Mouse (Mus musculus): ENCODE results near the gene Nectin1. TPM values are rescaled to one million over a fixed set of nuclear protein-coding genes. Genes with fewer than 3 reads are reported as not detected.

The Nectin1 gene
- total and polyA plus RNA-seq, 3 experiments, result 0.26 to 1.9 (median 1.8) TPM

DNA sequence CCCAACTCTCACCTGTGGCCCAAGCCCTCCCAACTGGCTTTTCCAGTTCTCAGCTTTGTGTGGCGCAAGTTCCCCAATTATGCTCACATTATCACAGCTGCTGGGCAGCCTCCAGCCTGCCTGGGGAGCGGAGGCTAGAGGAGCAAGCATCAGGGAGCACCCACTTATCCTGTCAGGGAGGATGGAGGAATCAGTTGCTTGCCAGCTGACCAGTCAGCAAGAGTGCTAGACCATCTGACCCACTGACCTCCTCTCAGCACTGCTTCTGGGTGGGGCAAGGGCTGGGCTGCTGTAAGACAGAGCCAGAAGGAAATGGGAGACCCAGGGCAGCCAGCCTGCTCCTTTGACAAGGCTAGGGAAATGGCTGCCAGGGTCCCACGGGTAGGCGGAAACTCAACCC lies 43.8 kb downstream of the Nectin1 start:
- DNase-seq (ENCODE audit: extremely low read depth), result no peak
- TF ChIP-seq CTCF (conservative IDR thresholded peaks at IDR 0.05 in 1 of 2, IDR thresholded peaks at IDR 0.05 in 1 of 2; ENCODE audit: low read depth in 2 of 2, low read length in 2 of 2) (no peak), GABPA (IDR thresholded peaks at IDR 0.05; ENCODE audit: insufficient replicate concordance, low read depth, low read length) (no peak), USF2 (conservative IDR thresholded peaks at IDR 0.05; ENCODE audit: low read depth, low read length) (no peak), NELFE (IDR thresholded peaks at IDR 0.05; ENCODE audit: low read depth, low read length) (no peak), ZC3H11A (IDR thresholded peaks at IDR 0.05; ENCODE audit: low read depth, low read length) (no peak), JUND (conservative IDR thresholded peaks at IDR 0.05; ENCODE audit: low read depth, low read length) (no peak), MAZ (IDR thresholded peaks at IDR 0.05; ENCODE audit: low read depth, low read length) (no peak), JUN (IDR thresholded peaks at IDR 0.05; ENCODE audit: insufficient read depth, low read depth, low read length) (no peak), TBP (conservative IDR thresholded peaks at IDR 0.05; ENCODE audit: low read depth, low read length) (no peak), EP300 (IDR thresholded peaks at IDR 0.05; ENCODE audit: low read length) (no peak), MAFK (IDR thresholded peaks at IDR 0.05; ENCODE audit: insufficient replicate concordance, low read length) (no peak), NRF1 (IDR thresholded peaks at IDR 0.05; ENCODE audit: low read depth, low read length) (no peak), HCFC1 (IDR thresholded peaks at IDR 0.05; ENCODE audit: low read depth, low read length) (no peak), KAT2A (IDR thresholded peaks at IDR 0.05; ENCODE audit: insufficient replicate concordance, low read length) (no peak), SMC3 (IDR thresholded peaks at IDR 0.05; ENCODE audit: low read depth, low read length) (no peak)
- no peaks in the 10 kb centered on the region for H3K27me3 ChIP-seq (replicated peaks)
- H3K9ac ChIP-seq (ENCODE audit: insufficient read depth, low read depth), result no peak overlapping the region
- dilution Hi-C loops (cut with MboI; ENCODE audit: extremely low pct_ligation_motif_present, extremely low pct_unique_long_range_greater_than_20kb, low sequenced_read_pairs), result no loop called here
- in situ Hi-C loops (cut with MboI; ENCODE audit: low pct_ligation_motif_present, low pct_unique_long_range_greater_than_20kb, low sequenced_read_pairs), result no loop called here
- H3K4me3 ChIP-seq (replicated peaks in 1 of 3; ENCODE audit: low read depth in 2 of 3, low read length in 2 of 3, poor library complexity in 1 of 3), result no peak overlapping the region
- peaks cover 0 to 16% of the 10 kb centered on the region in 2 experiments for H3K36me3 ChIP-seq (replicated peaks in 1 of 2; ENCODE audit: control insufficient read depth in 1 of 2, insufficient read depth in 1 of 2, low read length in 1 of 2)
- H3K9me3 ChIP-seq (replicated peaks; ENCODE audit: low read length), result no peaks in the 10 kb centered on the region
- no peak overlapping the region for H3K27ac ChIP-seq (ENCODE audit: insufficient read depth, low read depth)
- no peak overlapping the region for H3K4me2 ChIP-seq (ENCODE audit: insufficient read depth, low read depth, poor library complexity, severe bottlenecking)
- peaks cover 9 to 38% of the 10 kb centered on the region in 2 experiments for H3K4me1 ChIP-seq (ENCODE audit: control insufficient read depth in 1 of 2, insufficient read depth in 2 of 2)
- H3K79me2 ChIP-seq (replicated peaks; ENCODE audit: control insufficient read depth, extremely low read depth, insufficient read depth, poor library complexity, severe bottlenecking), result no peaks in the 10 kb centered on the region

DNA sequence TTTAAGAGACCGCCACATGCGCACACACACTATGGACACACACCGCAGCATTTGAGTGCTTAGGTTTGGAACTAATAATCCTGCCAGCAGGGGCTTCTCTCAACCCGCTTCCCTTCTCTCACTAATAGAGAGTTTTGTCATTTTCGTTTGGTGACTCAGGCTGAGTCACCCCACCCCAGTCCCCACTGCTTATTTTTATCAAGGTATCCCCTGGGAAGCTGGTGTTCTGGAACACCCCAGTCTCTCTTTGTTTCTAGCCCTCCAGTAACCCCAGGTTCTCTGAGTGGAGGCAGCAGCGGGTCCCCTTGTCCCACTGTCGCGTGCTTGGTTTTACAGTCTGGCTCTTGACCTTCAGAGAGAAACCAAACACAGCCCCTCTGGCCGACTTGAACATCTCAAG lies 48.9 kb downstream of the Nectin1 start:
- Histone ChIP-seq H3K36me3 (replicated peaks in 1 of 2; ENCODE audit: control insufficient read depth in 1 of 2, insufficient read depth in 1 of 2, low read length in 1 of 2) (peaks cover 6 to 43% of the 10 kb centered on the region in 2 experiments), H3K79me2 (replicated peaks; ENCODE audit: control insufficient read depth, extremely low read depth, insufficient read depth, poor library complexity, severe bottlenecking) (no peaks in the 10 kb centered on the region), H3K4me3 (replicated peaks in 1 of 3; ENCODE audit: low read depth in 2 of 3, low read length in 2 of 3, poor library complexity in 1 of 3) (no peak overlapping the region), H3K9me3 (replicated peaks; ENCODE audit: low read length) (peaks cover 6% of the 10 kb centered on the region), H3K9ac (ENCODE audit: insufficient read depth, low read depth) (no peak overlapping the region), H3K27ac (ENCODE audit: insufficient read depth, low read depth) (no peak overlapping the region), H3K27me3 (replicated peaks) (no peaks in the 10 kb centered on the region), H3K4me2 (ENCODE audit: insufficient read depth, low read depth, poor library complexity, severe bottlenecking) (no peak overlapping the region), H3K4me1 (ENCODE audit: control insufficient read depth in 1 of 2, insufficient read depth in 2 of 2) (peaks cover 7 to 15% of the 10 kb centered on the region in 2 experiments)
- in situ Hi-C loops (cut with MboI; ENCODE audit: low pct_ligation_motif_present, low pct_unique_long_range_greater_than_20kb, low sequenced_read_pairs), result no loop called here
- no peak for DNase-seq (ENCODE audit: extremely low read depth)
- dilution Hi-C loops (cut with MboI; ENCODE audit: extremely low pct_ligation_motif_present, extremely low pct_unique_long_range_greater_than_20kb, low sequenced_read_pairs), result no loop called here
- no peak for TF ChIP-seq MYC (IDR thresholded peaks at IDR 0.05; ENCODE audit: low read depth, low read length)
- no peak for TF ChIP-seq ETS1 (conservative IDR thresholded peaks at IDR 0.05; ENCODE audit: low read depth, low read length)
- TF ChIP-seq TBP (conservative IDR thresholded peaks at IDR 0.05; ENCODE audit: low read depth, low read length), result no peak
- TF ChIP-seq TCF12 (IDR thresholded peaks at IDR 0.05; ENCODE audit: low read depth, low read length), result no peak
- TF ChIP-seq RCOR1 (conservative IDR thresholded peaks at IDR 0.05; ENCODE audit: low read depth, low read length), result no peak
- TF ChIP-seq EP300 (IDR thresholded peaks at IDR 0.05; ENCODE audit: low read length), result no peak
- TF ChIP-seq ZMIZ1 (IDR thresholded peaks at IDR 0.05; ENCODE audit: low read depth, low read length), result no peak
- TF ChIP-seq UBTF (IDR thresholded peaks at IDR 0.05; ENCODE audit: low read depth, low read length), result no peak
- TF ChIP-seq NELFE (IDR thresholded peaks at IDR 0.05; ENCODE audit: low read depth, low read length), result no peak
- TF ChIP-seq POLR2AphosphoS2 (IDR thresholded peaks at IDR 0.05; ENCODE audit: low read depth, low read length), result no peak
- no peak for TF ChIP-seq USF2 (conservative IDR thresholded peaks at IDR 0.05; ENCODE audit: low read depth, low read length)
- no peak for TF ChIP-seq ZC3H11A (IDR thresholded peaks at IDR 0.05; ENCODE audit: low read depth, low read length)
- TF ChIP-seq MXI1 (IDR thresholded peaks at IDR 0.05; ENCODE audit: low read depth, low read length), result no peak
- no peak for TF ChIP-seq MAX (IDR thresholded peaks at IDR 0.05; ENCODE audit: low read length)
- TF ChIP-seq MAFK (IDR thresholded peaks at IDR 0.05; ENCODE audit: insufficient replicate concordance, low read length), result no peak
- no peak for TF ChIP-seq KAT2A (IDR thresholded peaks at IDR 0.05; ENCODE audit: insufficient replicate concordance, low read length)
- no peak for TF ChIP-seq RAD21 (IDR thresholded peaks at IDR 0.05; ENCODE audit: low read depth, low read length)
- no peak for TF ChIP-seq MEF2A (IDR thresholded peaks at IDR 0.05; ENCODE audit: borderline replicate concordance, low read depth, low read length)
- TF ChIP-seq CTCF (conservative IDR thresholded peaks at IDR 0.05 in 1 of 2, IDR thresholded peaks at IDR 0.05 in 1 of 2; ENCODE audit: low read depth in 2 of 2, low read length in 2 of 2), result no peak
